Mouse (Mus musculus): ENCODE measurements around the gene Rbm7. TPM values are rescaled to one million over a fixed set of nuclear protein-coding genes. Genes with fewer than 3 reads are reported as not detected.
"Not testable (repeated sequence)": the region's sequence is repeated elsewhere in the genome, so short reads cannot be mapped to it uniquely, and the experiment has no call there.

Gene Rbm7
- polyA plus RNA-seq (2015; fragmentation: Nextera tagmentation; extraction: Ambion mirVana) = 130 and 136 TPM in 2 replicates

- Histone ChIP-seq H3K4me3 (peak within 1 kb of the TSS; percentile 85), H3K9me3 (no peaks in the 10 kb centered on the region), H3K9ac (peak within 1 kb of the TSS; percentile 95), H3K4me1 (peaks cover 14% of the 10 kb centered on the region), H3K27me3 (0 out of 2 replicates have a peak, but pooled peaks cover 8% of the 10 kb centered on the region), H3K36me3 (peaks cover 33% of the 10 kb centered on the region), H3K27ac (peak within 1 kb of the TSS; percentile 90), H3K4me2 (replicated peaks) (peak within 1 kb of the TSS; percentile 81)
- whole genome bisulfite sequencing = under 1% methylated on average over 72 of the region's 72 CpGs
- peak; percentile 99 for ATAC-seq (ENCODE audit: low FRiP score, low read depth)
Observed at GRCm38 (mm10) chr9:48494817-48495547, at the start of gene Rbm7, which contains the start of gene Gm5617. Gene Rbm7 (minus strand): TSS chr9:48495299. Gene Gm5617 (plus strand): TSS chr9:48495442.

GRCm38 (mm10) chr9:48538688-48539087, 43.6 kb upstream of the Rbm7 start:
- 0 out of 2 replicates have a peak overlapping the region, but pooled peaks have one; percentile 51 for H3K9ac ChIP-seq
- 6% methylated on average over 12 of the region's 12 CpGs for WGBS
- H3K4me3 ChIP-seq = peak overlapping the region; percentile 31
- peaks cover 11% of the 10 kb centered on the region for H3K4me1 ChIP-seq
- H3K9me3 ChIP-seq = peaks cover 19% of the 10 kb centered on the region; the same call in 1 of the 2 replicates
- H3K36me3 ChIP-seq = no peaks in the 10 kb centered on the region
- peaks cover 5% of the 10 kb centered on the region; the same call in 1 of the 2 replicates for H3K27me3 ChIP-seq
- H3K27ac ChIP-seq = no peak overlapping the region
- H3K4me2 ChIP-seq (replicated peaks) = peak overlapping the region; percentile 62
- no peak for ATAC-seq (ENCODE audit: low FRiP score, low read depth)

GRCm38 (mm10) chr9:48538044-48538645, 43.0 kb upstream of the Rbm7 start:
- Histone ChIP-seq H3K36me3 (no peaks in the 10 kb centered on the region), H3K4me2 (replicated peaks) (peak overlapping the region; percentile 62), H3K9ac (peak overlapping the region; percentile 51; the same call in 1 of the 2 replicates), H3K4me3 (peak overlapping the region; percentile 31), H3K27me3 (peaks cover 5% of the 10 kb centered on the region; the same call in 1 of the 2 replicates), H3K4me1 (peaks cover 11% of the 10 kb centered on the region), H3K9me3 (peaks cover 19% of the 10 kb centered on the region; the same call in 1 of the 2 replicates), H3K27ac (no peak overlapping the region)
- WGBS = 4% methylated on average over 17 of the region's 17 CpGs
- no peak for ATAC-seq (ENCODE audit: low FRiP score, low read depth)

- H3K4me1 ChIP-seq = peaks cover 11% of the 10 kb centered on the region
- not testable (repeated sequence) for H3K4me3 ChIP-seq; H3K36me3 ChIP-seq; H3K9ac ChIP-seq; H3K27me3 ChIP-seq; ATAC-seq (ENCODE audit: low FRiP score, low read depth); H3K27ac ChIP-seq; H3K4me2 ChIP-seq (replicated peaks)
- WGBS = 32% methylated on average over 1 of the region's 1 CpGs
- peaks cover 17% of the 10 kb centered on the region; the same call in 1 of the 2 replicates for H3K9me3 ChIP-seq
Observed at GRCm38 (mm10) chr9:48537616-48538015, 42.5 kb upstream of the Rbm7 start.

DNA sequence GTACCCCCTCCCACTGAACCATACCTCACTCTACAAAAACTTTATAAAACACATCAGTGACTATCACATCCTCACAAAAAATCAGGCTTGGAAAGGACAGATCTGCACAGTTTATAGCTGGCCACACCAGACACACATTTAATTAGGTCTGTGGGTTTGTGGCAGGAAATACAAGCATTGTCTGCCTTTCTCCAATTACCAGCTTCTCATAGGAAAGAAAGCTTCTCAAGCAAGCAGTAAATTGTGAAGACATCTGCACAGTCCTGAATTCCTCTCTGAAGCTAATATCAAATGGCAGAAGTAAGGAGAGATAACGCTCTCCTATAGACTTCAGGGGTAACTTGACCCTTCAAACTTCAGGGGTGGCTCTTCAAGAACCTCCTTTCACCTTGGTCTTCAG, 41.3 kb upstream of the Rbm7 start:
- H3K4me3 ChIP-seq = no peak overlapping the region
- whole genome bisulfite sequencing = 31% methylated on average over 1 of the region's 1 CpGs
- H3K27ac ChIP-seq = no peak overlapping the region
- H3K9me3 ChIP-seq = 0 out of 2 replicates have a peak, but pooled peaks cover 7% of the 10 kb centered on the region
- no peak overlapping the region for H3K4me2 ChIP-seq (replicated peaks)
- H3K36me3 ChIP-seq = no peaks in the 10 kb centered on the region
- peaks cover 11% of the 10 kb centered on the region for H3K4me1 ChIP-seq
- H3K27me3 ChIP-seq = peaks cover 5% of the 10 kb centered on the region; the same call in 1 of the 2 replicates
- no peak for ATAC-seq (ENCODE audit: low FRiP score, low read depth)
- no peak overlapping the region for H3K9ac ChIP-seq

GRCm38 (mm10) chr9:48532730-48533129, 37.6 kb upstream of the Rbm7 start:
- H3K4me3 ChIP-seq = no peak overlapping the region

GRCm38 (mm10) chr9:48532203-48532602, 37.1 kb upstream of the Rbm7 start:
- 79% methylated on average over 3 of the region's 3 CpGs for WGBS
- no peaks in the 10 kb centered on the region for H3K36me3 ChIP-seq
- no peak for ATAC-seq (ENCODE audit: low FRiP score, low read depth)
- no peaks in the 10 kb centered on the region for H3K4me1 ChIP-seq
- no peak overlapping the region for H3K9ac ChIP-seq
- H3K4me2 ChIP-seq (replicated peaks) = no peak overlapping the region
- H3K4me3 ChIP-seq = no peak overlapping the region
- H3K27ac ChIP-seq = no peak overlapping the region
- H3K9me3 ChIP-seq = no peaks in the 10 kb centered on the region
- H3K27me3 ChIP-seq = no peaks in the 10 kb centered on the region

More at GRCm38 (mm10) chr9:48532730-48533129, 37.6 kb upstream of the Rbm7 start:
- no peaks in the 10 kb centered on the region for H3K36me3 ChIP-seq
- H3K27ac ChIP-seq = no peak overlapping the region
- no peaks in the 10 kb centered on the region for H3K9me3 ChIP-seq
- no peak overlapping the region for H3K9ac ChIP-seq
- 91% methylated on average over 2 of the region's 2 CpGs for WGBS
- no peak overlapping the region for H3K4me2 ChIP-seq (replicated peaks)
- no peak for ATAC-seq (ENCODE audit: low FRiP score, low read depth)
- H3K27me3 ChIP-seq = no peaks in the 10 kb centered on the region
- H3K4me1 ChIP-seq = no peaks in the 10 kb centered on the region

DNA sequence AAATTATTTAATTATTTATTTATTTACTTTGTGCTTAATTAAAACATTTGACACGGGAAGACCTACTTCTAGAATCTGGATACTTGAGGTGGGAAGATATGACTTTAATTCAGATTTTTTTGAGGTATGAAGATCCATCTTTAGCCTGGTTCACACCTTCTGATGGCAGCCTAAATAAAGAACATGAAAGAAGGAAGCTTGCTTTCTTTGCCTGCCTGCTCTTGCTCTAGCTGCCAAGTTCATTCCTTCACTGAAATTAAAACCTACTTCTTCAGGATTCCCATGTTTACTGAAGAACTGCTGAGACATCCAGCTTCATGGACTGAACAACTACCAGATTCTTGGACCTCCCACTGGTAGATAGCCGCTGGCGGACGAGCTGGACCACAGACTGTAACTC, 36.2 kb upstream of the Rbm7 start:
- no peak overlapping the region for H3K4me3 ChIP-seq
- 87% methylated on average over 4 of the region's 4 CpGs for WGBS
- no peak overlapping the region for H3K4me2 ChIP-seq (replicated peaks)
- H3K27me3 ChIP-seq = no peaks in the 10 kb centered on the region
- no peaks in the 10 kb centered on the region for H3K4me1 ChIP-seq
- no peaks in the 10 kb centered on the region for H3K9me3 ChIP-seq
- ATAC-seq (ENCODE audit: low FRiP score, low read depth) = no peak
- H3K9ac ChIP-seq = no peak overlapping the region
- no peak overlapping the region for H3K27ac ChIP-seq
- H3K36me3 ChIP-seq = no peaks in the 10 kb centered on the region

DNA sequence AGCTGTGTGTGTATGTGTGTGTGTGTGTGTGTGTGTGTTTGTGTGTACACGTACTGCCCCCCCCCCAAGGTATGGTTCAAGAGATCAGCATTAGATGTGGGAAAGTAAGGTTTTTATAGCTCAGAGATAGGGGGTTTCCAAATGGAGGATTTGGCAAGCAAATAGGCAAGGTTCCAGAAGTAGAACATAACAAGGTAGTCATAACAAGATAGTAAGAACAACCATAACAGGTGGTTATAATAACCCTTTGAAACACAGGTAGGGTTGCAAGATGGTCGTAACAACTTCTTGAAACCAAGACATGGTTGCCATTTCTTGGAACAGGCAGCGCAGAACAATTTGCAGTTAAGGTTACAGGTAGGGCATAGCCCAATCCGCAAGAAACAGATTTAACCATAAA, 31.4 kb upstream of the Rbm7 start:
- Histone ChIP-seq H3K36me3 (no peaks in the 10 kb centered on the region), H3K27ac (no peak overlapping the region), H3K9ac (no peak overlapping the region), H3K27me3 (no peaks in the 10 kb centered on the region), H3K4me3 (no peak overlapping the region), H3K9me3 (no peaks in the 10 kb centered on the region), H3K4me2 (replicated peaks) (no peak overlapping the region), H3K4me1 (no peaks in the 10 kb centered on the region)
- ATAC-seq (ENCODE audit: low FRiP score, low read depth) = no peak
- 88% methylated on average over 4 of the region's 4 CpGs for WGBS

GRCm38 (mm10) chr9:48525566-48525965, 30.5 kb upstream of the Rbm7 start:
- no peaks in the 10 kb centered on the region for H3K36me3 ChIP-seq
- no peaks in the 10 kb centered on the region for H3K27me3 ChIP-seq
- no peak overlapping the region for H3K9ac ChIP-seq
- no peaks in the 10 kb centered on the region for H3K9me3 ChIP-seq
- no peaks in the 10 kb centered on the region for H3K4me1 ChIP-seq
- no peak for ATAC-seq (ENCODE audit: low FRiP score, low read depth)
- H3K4me3 ChIP-seq = no peak overlapping the region
- WGBS = 4% methylated on average over 1 of the region's 1 CpGs
- H3K4me2 ChIP-seq (replicated peaks) = no peak overlapping the region
- no peak overlapping the region for H3K27ac ChIP-seq

DNA sequence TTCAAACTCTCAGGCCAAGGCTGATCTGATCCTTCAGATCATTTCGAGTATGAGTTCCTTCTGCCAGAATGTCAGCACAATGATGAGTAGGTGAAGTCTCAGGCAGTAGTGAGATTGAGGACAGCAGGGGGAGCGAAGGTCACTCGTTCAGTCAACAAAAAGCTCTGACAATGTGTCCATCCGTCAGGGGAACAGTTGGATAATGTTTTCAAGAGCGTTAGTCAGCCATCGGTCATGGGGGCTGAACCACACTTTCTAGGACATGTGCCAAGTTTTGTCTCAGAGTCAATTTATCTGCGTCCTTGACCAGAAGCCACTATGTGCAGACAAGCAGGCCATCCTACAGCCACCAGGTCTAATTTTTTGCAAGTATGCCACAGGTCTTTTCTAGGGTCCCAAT, 25.3 kb upstream of the Rbm7 start:
- not testable (repeated sequence) for ATAC-seq (ENCODE audit: low FRiP score, low read depth); H3K9ac ChIP-seq; H3K4me3 ChIP-seq; H3K4me2 ChIP-seq (replicated peaks); H3K36me3 ChIP-seq; H3K9me3 ChIP-seq; H3K27ac ChIP-seq; H3K27me3 ChIP-seq; H3K4me1 ChIP-seq
- 74% methylated on average over 4 of the region's 7 CpGs for WGBS

DNA sequence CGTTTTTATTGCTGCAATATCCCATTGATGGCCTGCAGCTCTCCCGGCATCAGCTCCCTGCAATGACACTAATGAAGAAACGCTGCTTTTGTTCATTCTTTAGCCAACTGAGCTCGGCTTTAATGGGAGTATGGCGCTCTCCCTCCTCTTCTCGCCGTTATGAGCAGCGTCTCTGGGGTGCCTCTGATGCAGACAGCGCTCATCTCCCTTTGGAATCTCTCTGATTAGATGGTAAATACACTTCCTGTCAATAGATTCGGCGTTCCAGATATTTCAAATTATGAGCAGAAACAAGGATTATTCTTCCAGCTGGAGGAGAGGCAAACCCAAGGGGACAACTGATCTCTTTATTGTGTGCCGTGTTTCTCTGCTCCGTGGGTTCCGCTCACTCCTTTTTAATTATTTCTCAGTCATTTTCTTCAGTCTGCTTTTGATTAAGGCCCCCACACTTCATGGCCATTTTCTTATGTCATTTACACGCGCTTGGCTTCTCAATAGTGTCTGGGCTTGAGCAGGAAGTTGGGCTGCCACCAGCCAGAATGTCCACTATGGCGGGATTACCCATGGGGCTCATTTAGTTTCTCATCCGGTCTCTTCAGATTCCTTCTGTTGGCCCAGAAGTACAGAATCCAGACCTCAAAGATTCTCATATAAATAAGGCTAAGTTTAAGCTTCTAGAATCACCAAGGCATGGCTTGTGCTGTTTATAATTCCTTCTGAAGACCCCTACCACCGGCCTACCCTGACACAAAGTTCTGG, 22.5 kb upstream of the Rbm7 start:
- ATAC-seq (ENCODE audit: low FRiP score, low read depth) = no peak
- H3K9ac ChIP-seq = no peak overlapping the region
- H3K9me3 ChIP-seq = no peaks in the 10 kb centered on the region
- peak overlapping the region; percentile 46 for H3K4me2 ChIP-seq (replicated peaks)
- no peaks in the 10 kb centered on the region for H3K36me3 ChIP-seq
- H3K27me3 ChIP-seq = no peaks in the 10 kb centered on the region
- 33% methylated on average over 19 of the region's 19 CpGs for WGBS
- H3K27ac ChIP-seq = no peak overlapping the region
- peak overlapping the region; percentile 7; the same call in 1 of the 2 replicates for H3K4me3 ChIP-seq
- H3K4me1 ChIP-seq = peaks cover 10% of the 10 kb centered on the region; the same call in 1 of the 2 replicates

Data from limb, embryonic 13.5 days (tissue).